16 mouse cellular contexts compared by ENCODE assay signal in genomic region chr8:82374470-82374869, GRCm38 (mm10). TPM values are rescaled to one million over a fixed set of nuclear protein-coding genes. Genes with fewer than 3 reads are reported as not detected.
DNase-seq lines count a peak whose midpoint lies in the region; ATAC-seq and TF ChIP-seq lines count a peak whose summit lies in the region.
"Had no signal": no experiment of that assay in that cellular context is flagged by ENCODE, and none has a peak within 500 bp of the region (broad histone marks: within the 10 kb centered on the region; RNA-seq: fewer than 3 reads in every experiment).

No protein-coding gene starts in this region.

- ATAC-seq in G1E (ENCODE audit: extremely low read depth, insufficient number of reproducible peaks, low FRiP score, poor library complexity, severe bottlenecking): peak; percentile 49
- no peak for ATAC-seq in intestine, embryonic 14.5 days (replicated peaks; ENCODE audit: low FRiP score, low TSS enrichment, low read depth)
- ATAC-seq in neutrophil, adult 5-6 weeks (ENCODE audit: extremely low read depth, insufficient number of reproducible peaks, low FRiP score, poor library complexity, severe bottlenecking): peak; percentile 96
- ATAC-seq: forebrain, embryonic 14.5 days; midbrain, embryonic 13.5 days had no signal

- 36% methylated on average over 4 of the region's 4 CpGs for WGBS in heart, adult 2 months
- WGBS in intestine, embryonic 14.5 days: 35% methylated on average over 4 of the region's 4 CpGs
- WGBS in limb, embryonic 10.5 days: 88% methylated on average over 4 of the region's 4 CpGs
- WGBS in forebrain, embryonic 10.5 days: 93% methylated on average over 4 of the region's 4 CpGs

- peaks cover 1% of the 10 kb centered on the region for H3K4me1 ChIP-seq in heart, adult 2 months (ENCODE audit: control insufficient read depth, insufficient read depth, low read length)
- H3K4me1 ChIP-seq in G1E (ENCODE audit: insufficient read depth, low read depth, low read length): 0 out of 2 replicates have a peak, but pooled peaks cover 5% of the 10 kb centered on the region
- H3K4me1 ChIP-seq in intestine, embryonic 14.5 days (replicated peaks; ENCODE audit: control insufficient read depth, insufficient read depth, low read length): no peaks in the 10 kb centered on the region
- no peaks in the 10 kb centered on the region for H3K4me1 ChIP-seq in limb, embryonic 10.5 days
- H3K4me1 ChIP-seq in forebrain, embryonic 10.5 days: no peaks in the 10 kb centered on the region
- H3K4me1 ChIP-seq: heart, embryonic 10.5 days; midbrain, embryonic 13.5 days had no signal

- peak; percentile 8 to 31 for DNase-seq in heart, adult 18-20 months
- no peak for DNase-seq in heart, adult 2 months
- no peak for DNase-seq in G1E (ENCODE audit: low spot score)
- no peak for DNase-seq in intestine, embryonic 14.5 days (ENCODE audit: low spot score)
- no peak for DNase-seq in limb, embryonic 10.5 days (ENCODE audit: low spot score)
- DNase-seq in forebrain, embryonic 10.5 days (ENCODE audit: extremely low spot score, low spot score): no peak
- no peak for DNase-seq in cerebellum, adult 9-11 months
- DNase-seq: adrenal gland, adult 2 months; cerebellum, adult 8-10 months; embryo, embryonic 11 days; heart, postnatal 36 days had no signal

- H3K36me3 ChIP-seq in heart, adult 2 months (ENCODE audit: control insufficient read depth, insufficient read depth, low read length): peaks cover 34% of the 10 kb centered on the region
- H3K36me3 ChIP-seq in G1E (replicated peaks): no peaks in the 10 kb centered on the region
- no peaks in the 10 kb centered on the region for H3K36me3 ChIP-seq in intestine, embryonic 14.5 days (ENCODE audit: control insufficient read depth, insufficient read depth, low read length)
- H3K36me3 ChIP-seq in limb, embryonic 10.5 days: no peaks in the 10 kb centered on the region
- no peaks in the 10 kb centered on the region for H3K36me3 ChIP-seq in forebrain, embryonic 10.5 days (replicated peaks)
- H3K36me3 ChIP-seq: lung, embryonic 15.5 days; midbrain, embryonic 13.5 days had no signal

- H3K4me2 ChIP-seq in intestine, embryonic 14.5 days (ENCODE audit: low read length): no peak overlapping the region
- H3K4me2 ChIP-seq: lung, embryonic 15.5 days; midbrain, embryonic 13.5 days had no signal

- no peaks in the 10 kb centered on the region; the same call in none of the 2 replicates for H3K79me2 ChIP-seq in heart, adult 2 months (replicated peaks; ENCODE audit: control insufficient read depth, insufficient read depth, low read length)

- no peak overlapping the region for H3K9ac ChIP-seq in heart, adult 2 months (ENCODE audit: low read depth, low read length)
- no peak overlapping the region for H3K9ac ChIP-seq in intestine, embryonic 14.5 days (ENCODE audit: low read length)
- H3K9ac ChIP-seq: lung, embryonic 15.5 days; midbrain, embryonic 13.5 days had no signal

- H3K4me3 ChIP-seq in heart, adult 2 months: no peak overlapping the region
- H3K4me3 ChIP-seq in G1E (ENCODE audit: low read depth, low read length): no peak overlapping the region
- no peak overlapping the region for H3K4me3 ChIP-seq in intestine, embryonic 14.5 days (ENCODE audit: low read depth, low read length)
- H3K4me3 ChIP-seq in limb, embryonic 10.5 days: no peak overlapping the region
- H3K4me3 ChIP-seq in forebrain, embryonic 10.5 days: no peak overlapping the region
- H3K4me3 ChIP-seq: heart, embryonic 10.5 days; lung, embryonic 15.5 days; midbrain, embryonic 13.5 days had no signal

- intact Hi-C loops in heart, adult 2 months (cut with DNase I): no loop called here

- no peak for TF ChIP-seq POLR2A in heart, adult 2 months (IDR thresholded peaks at IDR 0.05; ENCODE audit: insufficient read depth, low read depth, low read length)

- no peak for TF ChIP-seq EP300 in heart, adult 2 months (IDR thresholded peaks at IDR 0.05; ENCODE audit: insufficient read depth, low read depth, low read length)

- H3K27me3 ChIP-seq in heart, adult 2 months (ENCODE audit: control insufficient read depth, insufficient read depth, low read length): no peaks in the 10 kb centered on the region
- no peaks in the 10 kb centered on the region for H3K27me3 ChIP-seq in G1E (ENCODE audit: insufficient read depth, low read length)
- no peaks in the 10 kb centered on the region for H3K27me3 ChIP-seq in intestine, embryonic 14.5 days (replicated peaks; ENCODE audit: control insufficient read depth, insufficient read depth, low read length)
- no peaks in the 10 kb centered on the region for H3K27me3 ChIP-seq in limb, embryonic 10.5 days (ENCODE audit: low read depth, poor library complexity, severe bottlenecking)
- H3K27me3 ChIP-seq in forebrain, embryonic 10.5 days (ENCODE audit: poor library complexity, severe bottlenecking): no peaks in the 10 kb centered on the region
- H3K27me3 ChIP-seq: lung, embryonic 15.5 days; midbrain, embryonic 13.5 days had no signal

- H3K9me3 ChIP-seq in G1E (replicated peaks): no peaks in the 10 kb centered on the region
- no peaks in the 10 kb centered on the region for H3K9me3 ChIP-seq in intestine, embryonic 14.5 days (ENCODE audit: control insufficient read depth, low read length)
- H3K9me3 ChIP-seq in limb, embryonic 10.5 days (replicated peaks): no peaks in the 10 kb centered on the region
- no peaks in the 10 kb centered on the region for H3K9me3 ChIP-seq in forebrain, embryonic 10.5 days
- H3K9me3 ChIP-seq: heart, embryonic 10.5 days; lung, embryonic 15.5 days; midbrain, embryonic 13.5 days had no signal

- TF ChIP-seq CTCF in heart, adult 2 months (IDR thresholded peaks at IDR 0.05): no peak
- no peak for TF ChIP-seq CTCF in G1E (IDR thresholded peaks at IDR 0.05; ENCODE audit: low read depth, low read length)

- no peak overlapping the region for H3K27ac ChIP-seq in heart, adult 2 months
- 0 out of 2 replicates have a peak overlapping the region, but pooled peaks have one; percentile 12 for H3K27ac ChIP-seq in intestine, embryonic 14.5 days (ENCODE audit: low read depth)
- no peak overlapping the region for H3K27ac ChIP-seq in limb, embryonic 10.5 days
- no peak overlapping the region for H3K27ac ChIP-seq in forebrain, embryonic 10.5 days
- H3K27ac ChIP-seq: heart, embryonic 10.5 days; lung, embryonic 15.5 days; midbrain, embryonic 13.5 days had no signal

RNA-seq across cellular contexts. Expression of gene Il15, which starts 28.6 kb away (rescaled TPM):
- total RNA-seq in heart, adult 18-20 months (2021): 10 to 100 TPM; 38.4 to 48.3 TPM
- total RNA-seq in heart, adult 2 months (2021): 10 to 100 TPM; 34.3 to 43.6 TPM
- polyA plus RNA-seq in heart, adult 2 months (2012; rRNA removed): 28.2 and 29.5 TPM in 2 replicates
- total RNA-seq in G1E (2014; fragmentation: Nextera tagmentation) (not detected in 2 replicates), G1E (2017) (1.3 and 2.6 TPM in 2 replicates)
- not detected in 2 replicates for polyA plus RNA-seq in G1E (2012)
- 12.2 and 13.8 TPM in 2 replicates for polyA plus RNA-seq in intestine, embryonic 14.5 days (2014; fragmentation: Nextera tagmentation; extraction: Ambion mirVana)
- total RNA-seq in neutrophil, adult 5-6 weeks (2017): 81.7 and 90.0 TPM in 2 replicates
- polyA plus RNA-seq in limb, embryonic 10.5 days (2016; fragmentation: Nextera tagmentation; extraction: Ambion mirVana): 0.74 and 1.6 TPM in 2 replicates
- polyA plus RNA-seq in forebrain, embryonic 10.5 days (2016; fragmentation: Nextera tagmentation; extraction: Ambion mirVana): 0.92 and 2.2 TPM in 2 replicates

Comparison
In these comparisons a context has a peak if more than half of its experiments do, and no peak if none do; other contexts are left out.
1. DNase-seq: peak in heart, adult 18-20 months (2 of 2); none in heart, adult 2 months (0 of 2), G1E (single experiment), intestine, embryonic 14.5 days (single experiment), limb, embryonic 10.5 days (single experiment), forebrain, embryonic 10.5 days (single experiment) and cerebellum, adult 9-11 months (single experiment).